9 mouse cellular contexts compared by ENCODE assay signal in genomic region chr10:127196392-127196791, GRCm38 (mm10). TPM values are rescaled to one million over a fixed set of nuclear protein-coding genes. Genes with fewer than 3 reads are reported as not detected.
A peak's percentile ranks its signal among the peaks of the same experiment; 100 is the strongest.
DNase-seq lines count a peak whose midpoint lies in the region; ATAC-seq and TF ChIP-seq lines count a peak whose summit lies in the region.
"Had no signal": no experiment of that assay in that cellular context is flagged by ENCODE, and none has a peak within 500 bp of the region (broad histone marks: within the 10 kb centered on the region; RNA-seq: fewer than 3 reads in every experiment).

No protein-coding gene starts in this region.

- H3K9me3 ChIP-seq in embryonic facial prominence, embryonic 11.5 days (replicated peaks; ENCODE audit: control insufficient read depth, low read length), result no peaks in the 10 kb centered on the region
- no peaks in the 10 kb centered on the region for H3K9me3 ChIP-seq in liver, embryonic 16.5 days (replicated peaks; ENCODE audit: control insufficient read depth, low read length)

- DNase-seq in urinary bladder, postnatal 14 days (ENCODE audit: low spot score), result peak; percentile 75
- DNase-seq in urinary bladder, postnatal 10 days (ENCODE audit: low spot score), result no peak
- DNase-seq in embryonic facial prominence, embryonic 11.5 days (ENCODE audit: low spot score), result peak; percentile 72
- peak; percentile 82 for DNase-seq in heart, adult 8-10 months (ENCODE audit: low spot score)
- DNase-seq in kidney, adult 2 months, result peak; percentile 84
- DNase-seq in B cell, adult 2 months, result no peak

- 1% methylated on average over 5 of the region's 5 CpGs for WGBS in embryonic facial prominence, embryonic 11.5 days
- WGBS in kidney, adult 2 months, result 13% methylated on average over 5 of the region's 5 CpGs
- WGBS in liver, embryonic 16.5 days (ENCODE audit: insufficient replicate concordance), result 54% methylated on average over 5 of the region's 5 CpGs
- WGBS in olfactory bulb, adult 2 months, result 2% methylated on average over 5 of the region's 5 CpGs

- no peak for TF ChIP-seq POLR2A in kidney, adult 2 months (IDR thresholded peaks at IDR 0.05; ENCODE audit: low read depth, low read length)
- no peak for TF ChIP-seq POLR2A in olfactory bulb, adult 2 months (IDR thresholded peaks at IDR 0.05; ENCODE audit: insufficient read depth, low read depth, low read length)

- H3K9ac ChIP-seq in embryonic facial prominence, embryonic 11.5 days (replicated peaks; ENCODE audit: low read length), result peak overlapping the region; percentile 91
- H3K9ac ChIP-seq in liver, embryonic 16.5 days (ENCODE audit: low read depth, low read length), result no peak overlapping the region

- no peak for TF ChIP-seq CTCF in kidney, adult 2 months (conservative IDR thresholded peaks at IDR 0.05; ENCODE audit: insufficient read depth, insufficient read length, low read depth, low read length)
- TF ChIP-seq CTCF in olfactory bulb, adult 2 months (IDR thresholded peaks at IDR 0.05; ENCODE audit: insufficient read depth, low read depth, low read length), result no peak

- H3K27ac ChIP-seq in embryonic facial prominence, embryonic 11.5 days (replicated peaks; ENCODE audit: low read depth, low read length), result peak overlapping the region; percentile 87
- H3K27ac ChIP-seq in kidney, adult 2 months (ENCODE audit: insufficient read depth, low read depth, low read length), result peak overlapping the region; percentile 91
- H3K27ac ChIP-seq in liver, embryonic 16.5 days (ENCODE audit: low read length), result peak overlapping the region; percentile 85; the same call in 1 of the 2 replicates
- peak overlapping the region; percentile 99 for H3K27ac ChIP-seq in olfactory bulb, adult 2 months (ENCODE audit: insufficient read depth, low read depth, low read length)
- H3K27ac ChIP-seq: macrophage had no signal

- peaks cover 3% of the 10 kb centered on the region; the same call in 1 of the 2 replicates for H3K4me1 ChIP-seq in embryonic facial prominence, embryonic 11.5 days (ENCODE audit: control insufficient read depth, insufficient read depth, low read length)
- H3K4me1 ChIP-seq in kidney, adult 2 months (ENCODE audit: control insufficient read depth, insufficient read depth, low read length), result peaks cover 18% of the 10 kb centered on the region
- peaks cover 40% of the 10 kb centered on the region for H3K4me1 ChIP-seq in liver, embryonic 16.5 days (ENCODE audit: control insufficient read depth, low read depth, low read length)
- H3K4me1 ChIP-seq in olfactory bulb, adult 2 months (ENCODE audit: control insufficient read depth, insufficient read depth, low read length), result peaks cover 30% of the 10 kb centered on the region

- no peaks in the 10 kb centered on the region for H3K27me3 ChIP-seq in embryonic facial prominence, embryonic 11.5 days (ENCODE audit: control insufficient read depth, insufficient read depth, low read length)
- no peaks in the 10 kb centered on the region for H3K27me3 ChIP-seq in kidney, adult 2 months (replicated peaks; ENCODE audit: control insufficient read depth, insufficient read depth, low read length)
- H3K27me3 ChIP-seq in liver, embryonic 16.5 days (ENCODE audit: control insufficient read depth, insufficient read depth, low read depth, low read length), result no peaks in the 10 kb centered on the region

- no peaks in the 10 kb centered on the region; the same call in none of the 2 replicates for H3K36me3 ChIP-seq in embryonic facial prominence, embryonic 11.5 days (replicated peaks; ENCODE audit: control insufficient read depth, insufficient read depth, low read depth, low read length)
- no peaks in the 10 kb centered on the region for H3K36me3 ChIP-seq in kidney, adult 2 months (ENCODE audit: control insufficient read depth, insufficient read depth, low read length)
- peaks cover 36% of the 10 kb centered on the region for H3K36me3 ChIP-seq in liver, embryonic 16.5 days (ENCODE audit: control insufficient read depth, insufficient read depth)

- peak; percentile 50; the same call in 1 of the 2 replicates for ATAC-seq in embryonic facial prominence, embryonic 11.5 days (replicated peaks; ENCODE audit: insufficient number of reproducible peaks, low FRiP score, low TSS enrichment, low read depth)
- no peak for ATAC-seq in liver, embryonic 16.5 days (ENCODE audit: low read depth)

- peak overlapping the region; percentile 82 for H3K4me3 ChIP-seq in embryonic facial prominence, embryonic 11.5 days (ENCODE audit: low read depth, low read length)
- peak overlapping the region; percentile 95 for H3K4me3 ChIP-seq in kidney, adult 2 months (ENCODE audit: insufficient read depth, low read depth, low read length)
- H3K4me3 ChIP-seq in liver, embryonic 16.5 days (ENCODE audit: low read depth, low read length), result no peak overlapping the region; the same call in 1 of the 2 replicates
- peak overlapping the region; percentile 91 for H3K4me3 ChIP-seq in olfactory bulb, adult 2 months (ENCODE audit: insufficient read depth, low read depth, low read length)

- H3K4me2 ChIP-seq in embryonic facial prominence, embryonic 11.5 days (ENCODE audit: low read depth, low read length), result peak overlapping the region; percentile 85
- H3K4me2 ChIP-seq in liver, embryonic 16.5 days (ENCODE audit: low read depth, low read length), result peak overlapping the region; percentile 90

RNA-seq across cellular contexts. Expression of gene Dtx3, which starts 0.9 kb away (rescaled TPM):
- 93.8 and 108 TPM in 2 replicates for polyA plus RNA-seq in embryonic facial prominence, embryonic 11.5 days (2014; fragmentation: Nextera tagmentation; extraction: Ambion mirVana)
- total RNA-seq in heart, adult 8-10 months (2022), result 10 to 100 TPM; 18.1 to 29.6 (median 24.2) TPM
- 101 and 132 TPM in 2 replicates for polyA plus RNA-seq in kidney, adult 2 months (2012; rRNA removed)
- polyA plus RNA-seq in liver, embryonic 16.5 days (2015; fragmentation: Nextera tagmentation; extraction: Ambion mirVana), result 13.4 and 14.8 TPM in 2 replicates
- 159 TPM in 1 of 2 replicates, not detected in the other for polyA plus RNA-seq in olfactory bulb, adult 2 months (2012; ENCODE audit: insufficient read depth, insufficient read length, low replicate concordance, missing spikeins)

RNA-seq across cellular contexts. Expression of gene Arhgef25, which starts 6.5 kb away (rescaled TPM):
- polyA plus RNA-seq in embryonic facial prominence, embryonic 11.5 days (2014; fragmentation: Nextera tagmentation; extraction: Ambion mirVana), result 32.7 and 38.4 TPM in 2 replicates
- 10 to 100 TPM in 3 of 4 experiments, 1 to 10 TPM in 1; 8.1 to 13.4 (median 10.8) TPM for total RNA-seq in heart, adult 8-10 months (2022)
- 9.2 and 11.9 TPM in 2 replicates for polyA plus RNA-seq in kidney, adult 2 months (2012; rRNA removed)
- 4.8 and 5.7 TPM in 2 replicates for polyA plus RNA-seq in liver, embryonic 16.5 days (2015; fragmentation: Nextera tagmentation; extraction: Ambion mirVana)
- not detected in 2 replicates for polyA plus RNA-seq in olfactory bulb, adult 2 months (2012; ENCODE audit: insufficient read depth, insufficient read length, low replicate concordance, missing spikeins)
- polyA plus RNA-seq: macrophage had no signal

RNA-seq across cellular contexts. Expression of gene Pip4k2c, which starts 15.0 kb away (rescaled TPM):
- polyA plus RNA-seq in embryonic facial prominence, embryonic 11.5 days (2014; fragmentation: Nextera tagmentation; extraction: Ambion mirVana), result 14.7 and 17.8 TPM in 2 replicates
- 10 to 100 TPM; 32.4 to 38.3 (median 35.3) TPM for total RNA-seq in heart, adult 8-10 months (2022)
- polyA plus RNA-seq in kidney, adult 2 months (2012; rRNA removed), result 116 and 120 TPM in 2 replicates
- polyA plus RNA-seq in liver, embryonic 16.5 days (2015; fragmentation: Nextera tagmentation; extraction: Ambion mirVana), result 39.1 and 40.1 TPM in 2 replicates
- 102 TPM in 1 of 2 replicates, not detected in the other for polyA plus RNA-seq in olfactory bulb, adult 2 months (2012; ENCODE audit: insufficient read depth, insufficient read length, low replicate concordance, missing spikeins)

RNA-seq across cellular contexts. Expression of gene Slc26a10, which starts 15.9 kb away (rescaled TPM):
- polyA plus RNA-seq in embryonic facial prominence, embryonic 11.5 days (2014; fragmentation: Nextera tagmentation; extraction: Ambion mirVana), result 1.1 and 2.0 TPM in 2 replicates
- total RNA-seq in heart, adult 8-10 months (2022), result 10 to 100 TPM; 13.0 to 24.6 (median 15.5) TPM
- 6.6 and 8.1 TPM in 2 replicates for polyA plus RNA-seq in kidney, adult 2 months (2012; rRNA removed)
- 2.2 and 2.7 TPM in 2 replicates for polyA plus RNA-seq in liver, embryonic 16.5 days (2015; fragmentation: Nextera tagmentation; extraction: Ambion mirVana)
- polyA plus RNA-seq in olfactory bulb, adult 2 months (2012; ENCODE audit: insufficient read depth, insufficient read length, low replicate concordance, missing spikeins), result not detected in 2 replicates

RNA-seq across cellular contexts. Expression of gene B4galnt1, which starts 31.4 kb away (rescaled TPM):
- polyA plus RNA-seq in embryonic facial prominence, embryonic 11.5 days (2014; fragmentation: Nextera tagmentation; extraction: Ambion mirVana), result 4.9 and 5.2 TPM in 2 replicates
- total RNA-seq in heart, adult 8-10 months (2022), result 1 to 10 TPM; 1.2 to 3.2 (median 1.5) TPM
- 15.4 and 27.5 TPM in 2 replicates for polyA plus RNA-seq in kidney, adult 2 months (2012; rRNA removed)
- 18.7 and 24.3 TPM in 2 replicates for polyA plus RNA-seq in liver, embryonic 16.5 days (2015; fragmentation: Nextera tagmentation; extraction: Ambion mirVana)
- polyA plus RNA-seq in olfactory bulb, adult 2 months (2012; ENCODE audit: insufficient read depth, insufficient read length, low replicate concordance, missing spikeins), result not detected in 2 replicates

Comparison
In these comparisons a context has a peak if more than half of its experiments do, and no peak if none do; other contexts are left out.
1. DNase-seq: peak in urinary bladder, postnatal 14 days (single experiment), embryonic facial prominence, embryonic 11.5 days (single experiment), heart, adult 8-10 months (single experiment) and kidney, adult 2 months (single experiment); none in urinary bladder, postnatal 10 days (single experiment) and B cell, adult 2 months (0 of 2).
2. Peak in every context shown above with its lines, with median percentiles within 50 percentile points of each other: H3K27ac ChIP-seq.